Mouse (Mus musculus): Measurements from ENCODE around the gene Tubb2b. TPM values are rescaled to one million over a fixed set of nuclear protein-coding genes. Genes with fewer than 3 reads are reported as not detected.
A peak's percentile ranks its signal among the peaks of the same experiment; 100 is the strongest.
"Not testable (repeated sequence)": the region's sequence is repeated elsewhere in the genome, so short reads cannot be mapped to it uniquely, and the experiment has no call there.

Gene Tubb2b
- total RNA-seq, 2 experiments from 2014 or later = 227 to 233 TPM

- DNase-seq (ENCODE audit: low spot score in 2 of 2) = no peak
- no peak for TF ChIP-seq CTCF (conservative IDR thresholded peaks at IDR 0.05)
- H3K27ac ChIP-seq = peak overlapping the region; percentile 72
- H3K4me3 ChIP-seq = no peak overlapping the region
These were observed 40.9 kb downstream of the Tubb2b start for GRCm38 (mm10) chr13:34089358-34089757.

- H3K27ac ChIP-seq = peak overlapping the region; percentile 72
- DNase-seq (ENCODE audit: low spot score in 2 of 2) = no peak
- H3K4me3 ChIP-seq = no peak overlapping the region
- no peak for TF ChIP-seq CTCF (conservative IDR thresholded peaks at IDR 0.05)
These were observed 41.4 kb downstream of the Tubb2b start for GRCm38 (mm10) chr13:34088871-34089288.

GRCm38 (mm10) chr13:34088201-34088649, 42.0 kb downstream of the Tubb2b start:
- peak overlapping the region; percentile 72 for H3K27ac ChIP-seq
- not testable (repeated sequence) for DNase-seq (ENCODE audit: low spot score in 2 of 2); H3K4me3 ChIP-seq

GRCm38 (mm10) chr13:34087052-34087812, 43.0 kb downstream of the Tubb2b start:
- TF ChIP-seq CTCF (conservative IDR thresholded peaks at IDR 0.05) = no peak
- Histone ChIP-seq H3K4me3 (no peak overlapping the region), H3K27ac (peak overlapping the region; percentile 72)
- no peak for DNase-seq (ENCODE audit: low spot score in 2 of 2)

- no peak for DNase-seq (ENCODE audit: low spot score in 2 of 2)
- H3K4me3 ChIP-seq = no peak overlapping the region
- no peak for TF ChIP-seq CTCF (conservative IDR thresholded peaks at IDR 0.05)
- peak overlapping the region; percentile 81 for H3K27ac ChIP-seq
These were observed 46.1 kb downstream of the Tubb2b start for GRCm38 (mm10) chr13:34084026-34084750.

- no peak for TF ChIP-seq CTCF (conservative IDR thresholded peaks at IDR 0.05)
- no peak for DNase-seq (ENCODE audit: low spot score in 2 of 2)
- H3K27ac ChIP-seq = no peak overlapping the region
These were observed 48.3 kb downstream of the Tubb2b start for GRCm38 (mm10) chr13:34081926-34082325.

GRCm38 (mm10) chr13:34079801-34080200, 50.5 kb downstream of the Tubb2b start:
- Histone ChIP-seq H3K27ac (no peak overlapping the region), H3K4me3 (no peak overlapping the region)
- TF ChIP-seq CTCF (conservative IDR thresholded peaks at IDR 0.05) = no peak
- no peak for DNase-seq (ENCODE audit: low spot score in 2 of 2)

More at GRCm38 (mm10) chr13:34081926-34082325, 48.3 kb downstream of the Tubb2b start:
- no peak overlapping the region for H3K4me3 ChIP-seq

GRCm38 (mm10) chr13:34078500-34079280, 51.6 kb downstream of the Tubb2b start:
- DNase-seq (ENCODE audit: low spot score in 2 of 2) = no peak
- Histone ChIP-seq H3K27ac (peak overlapping the region; percentile 93), H3K4me3 (peak overlapping the region; percentile 89)
- no peak for TF ChIP-seq CTCF (conservative IDR thresholded peaks at IDR 0.05)

- DNase-seq (ENCODE audit: low spot score in 2 of 2) = peak; percentile 92 to 96
- peak; percentile 79 for TF ChIP-seq CTCF (conservative IDR thresholded peaks at IDR 0.05)
- peak within 1 kb of the TSS; percentile 89 for H3K4me3 ChIP-seq
- H3K27ac ChIP-seq = peak within 1 kb of the TSS; percentile 93
These were observed 52.6 kb downstream of the Tubb2b start, which contains the start of gene Tubb2a for GRCm38 (mm10) chr13:34077492-34078271. Gene Tubb2a, minus strand, starts transcription at chr13:34078007.

Other genes with a start within 250 kb of the Tubb2b start
- gene Serpinb6c, start 224.8 kb downstream of the Tubb2b start, total RNA-seq (2021) = under 1 TPM; 0.59 to 0.97 TPM
- 1 to 10 TPM; 7.5 to 9.1 TPM for gene Nqo2, start 165.8 kb downstream of the Tubb2b start, total RNA-seq (2021)
- 1 to 10 TPM; 6.9 to 7.3 TPM for gene Ripk1, start 128.1 kb downstream of the Tubb2b start, total RNA-seq (2021)
- gene Serpinb6a, start 127.7 kb downstream of the Tubb2b start, total RNA-seq (2021) = 10 to 100 TPM; 44.5 to 46.0 TPM
- gene Bphl, start 92.9 kb downstream of the Tubb2b start, total RNA-seq (2021) = 10 to 100 TPM; 50.8 to 51.9 TPM
- 1,000 to 10,000 TPM in 1 of 2 experiments, 100 to 1,000 TPM in 1; 962 to 1,047 TPM for gene Tubb2a, start 52.5 kb downstream of the Tubb2b start, total RNA-seq (2021)
- gene Psmg4, start 32.5 kb upstream of the Tubb2b start, total RNA-seq (2021) = 10 to 100 TPM; 23.7 to 23.9 TPM
- gene Slc22a23, start 214.7 kb upstream of the Tubb2b start, total RNA-seq (2021) = 10 to 100 TPM; 31.6 to 34.8 TPM

All from layer of hippocampus, adult 2 months (tissue).